Mouse (Mus musculus) small intestine, adult 2 months (tissue): ENCODE results near the gene Pip5k1a. TPM values are rescaled to one million over a fixed set of nuclear protein-coding genes. Genes with fewer than 3 reads are reported as not detected.
"Not testable (repeated sequence)": the region's sequence is repeated elsewhere in the genome, so short reads cannot be mapped to it uniquely, and the experiment has no call there.

Source experiments
- H3K27ac ChIP-seq: fragments of 200-500 bp; 2 replicates; pipeline ENCODE4 v1.5.1; 2012; ENCODE audit warnings: low read depth, low read length, control low read depth, inconsistent platforms; ENCODE audit not compliant: insufficient read depth
- H3K27me3 ChIP-seq: fragments of 200-500 bp; 2 replicates; pipeline ENCODE4 v1.6.1; 2012; ENCODE audit warnings: mild to moderate bottlenecking, moderate library complexity, low read length, inconsistent platforms; ENCODE audit not compliant: control insufficient read depth, insufficient read depth
- H3K36me3 ChIP-seq: fragments of 200-500 bp; 2 replicates; pipeline ENCODE4 v1.6.1; 2012; ENCODE audit warnings: mild to moderate bottlenecking, low read length, control low read depth, inconsistent platforms; ENCODE audit not compliant: control insufficient read depth, insufficient read depth
- H3K4me1 ChIP-seq: fragments of 200-500 bp; 2 replicates; pipeline ENCODE4 v1.6.1; 2012; ENCODE audit warnings: low read length, inconsistent platforms, mixed read lengths; ENCODE audit not compliant: control insufficient read depth, insufficient read depth, insufficient read length
- H3K4me3 ChIP-seq: fragments of 200-500 bp; 2 replicates; pipeline ENCODE4 v1.5.1; 2012; ENCODE audit warnings: low read depth, mild to moderate bottlenecking, control low read depth, inconsistent platforms, low read length, moderate library complexity
- CTCF ChIP-seq: fragments of 200-500 bp; IDR thresholded peaks from 2 replicates; pipeline ENCODE4 v1.5.1; 2012; ENCODE audit warnings: low read depth, mild to moderate bottlenecking, control low read depth, inconsistent platforms, low read length, moderate library complexity, mixed read lengths; ENCODE audit not compliant: insufficient replicate concordance, insufficient read length; ENCODE audit errors: extremely low read depth
- POLR2A ChIP-seq: fragments of 200-500 bp; IDR thresholded peaks from 2 replicates; pipeline ENCODE4 v1.6.1; 2012; ENCODE audit warnings: low read depth, mild to moderate bottlenecking, control low read depth, inconsistent platforms, low read length, moderate library complexity
- WGBS: fragments of 180-500 bp; shearing (Covaris S2); methylation state at CpG from one replicate; pipeline ENCODE4 v1.1.7; 2018; 5-methylcytosine and 5-hydroxymethylcytosine counted together
- polyA plus RNA-seq: library from polyadenylated mRNA; depleted of rRNA; stranded (reverse); fragments of >200 nt; gene quantifications from 2 replicates; pipeline ENCODE4 v1.2.3, GENCODE M21; 2012

The Pip5k1a gene
- polyA plus RNA-seq, 1 experiment, result 14.9 TPM

GRCm38 (mm10) chr3:95027057-95027645, 79.6 kb downstream of the Pip5k1a start:
- Histone ChIP-seq H3K4me1 (peaks cover 19% of the 10 kb centered on the region; the same call in 1 of the 2 replicates), H3K27ac (peak overlapping the region; percentile 30; the same call in 1 of the 2 replicates), H3K4me3 (no peak overlapping the region), H3K27me3 (no peaks in the 10 kb centered on the region), H3K36me3 (peaks cover 10% of the 10 kb centered on the region)
- TF ChIP-seq POLR2A, result no peak
- no peak for TF ChIP-seq CTCF
- WGBS, result 27% methylated on average over 5 of the region's 5 CpGs

- 57% methylated on average over 5 of the region's 5 CpGs for WGBS
- TF ChIP-seq POLR2A (no peak), CTCF (no peak)
- Histone ChIP-seq H3K4me3 (no peak overlapping the region), H3K4me1 (peaks cover 19% of the 10 kb centered on the region; the same call in 1 of the 2 replicates), H3K27ac (no peak overlapping the region), H3K36me3 (peaks cover 1% of the 10 kb centered on the region; the same call in 1 of the 2 replicates), H3K27me3 (no peaks in the 10 kb centered on the region)
These were observed 81.5 kb downstream of the Pip5k1a start for GRCm38 (mm10) chr3:95025202-95025601.

GRCm38 (mm10) chr3:95024551-95024950, 82.2 kb downstream of the Pip5k1a start:
- 36% methylated on average over 11 of the region's 11 CpGs for WGBS
- no peak overlapping the region for H3K27ac ChIP-seq
- H3K4me3 ChIP-seq, result no peak overlapping the region
- no peak for TF ChIP-seq CTCF
- no peak for TF ChIP-seq POLR2A
- peaks cover 2% of the 10 kb centered on the region; the same call in 1 of the 2 replicates for H3K36me3 ChIP-seq
- peaks cover 19% of the 10 kb centered on the region; the same call in 1 of the 2 replicates for H3K4me1 ChIP-seq
- H3K27me3 ChIP-seq, result no peaks in the 10 kb centered on the region

- H3K36me3 ChIP-seq, result not testable (repeated sequence)
These were observed 85.8 kb downstream of the Pip5k1a start for GRCm38 (mm10) chr3:95020956-95021355.

GRCm38 (mm10) chr3:95018741-95019140, 88.0 kb downstream of the Pip5k1a start:
- Histone ChIP-seq H3K36me3 (peaks cover 2% of the 10 kb centered on the region; the same call in 1 of the 2 replicates), H3K4me3 (no peak overlapping the region), H3K27ac (no peak overlapping the region), H3K4me1 (0 out of 2 replicates have a peak, but pooled peaks cover 2% of the 10 kb centered on the region), H3K27me3 (no peaks in the 10 kb centered on the region)
- TF ChIP-seq CTCF (no peak), POLR2A (no peak)
- WGBS, result 87% methylated on average over 2 of the region's 2 CpGs

More at GRCm38 (mm10) chr3:95020956-95021355, 85.8 kb downstream of the Pip5k1a start:
- not testable (repeated sequence) for H3K27ac ChIP-seq, H3K27me3 ChIP-seq, H3K4me1 ChIP-seq, H3K4me3 ChIP-seq
- 86% methylated on average over 5 of the region's 5 CpGs for WGBS

GRCm38 (mm10) chr3:95016532-95017056, 90.1 kb downstream of the Pip5k1a start:
- Histone ChIP-seq H3K27me3 (no peaks in the 10 kb centered on the region), H3K36me3 (peaks cover 9% of the 10 kb centered on the region), H3K4me1 (0 out of 2 replicates have a peak, but pooled peaks cover 2% of the 10 kb centered on the region), H3K27ac (peak overlapping the region; percentile 97), H3K4me3 (peak overlapping the region; percentile 78)
- TF ChIP-seq CTCF (no peak), POLR2A (no peak)
- WGBS, result 2% methylated on average over 21 of the region's 21 CpGs

GRCm38 (mm10) chr3:95015891-95016531, 90.7 kb downstream of the Pip5k1a start:
- H3K36me3 ChIP-seq, result peaks cover 13% of the 10 kb centered on the region
- no peaks in the 10 kb centered on the region for H3K27me3 ChIP-seq
- H3K4me1 ChIP-seq, result 0 out of 2 replicates have a peak, but pooled peaks cover 2% of the 10 kb centered on the region
- under 1% methylated on average over 40 of the region's 40 CpGs for WGBS
- peak overlapping the region; percentile 78 for H3K4me3 ChIP-seq
- H3K27ac ChIP-seq, result peak overlapping the region; percentile 97
- TF ChIP-seq POLR2A (no peak), CTCF (no peak)
